Mouse (Mus musculus) stomach, embryonic 15.5 days (tissue): ENCODE measurements around the gene Gm13697. TPM values are rescaled to one million over a fixed set of nuclear protein-coding genes. Genes with fewer than 3 reads are reported as not detected.

ENCODE experiments used
- polyA plus RNA-seq: library from polyadenylated mRNA; unstranded; fragments of >200 nt; fragmentation: Nextera tagmentation; extraction: Ambion mirVana; gene quantifications from 2 replicates; pipeline ENCODE4 v1.2.1, GENCODE M21; 2015

The Gm13697 gene
- polyA plus RNA-seq, 1 experiment from 2014 or later = 0.09 TPM

Other genes starting within 250 kb of the Gm13697 start
- gene Fam171b, start 172.1 kb upstream of the Gm13697 start, polyA plus RNA-seq = 10.5 and 13.6 TPM in 2 replicates
- not detected in 2 replicates for gene Zswim2, start 43.5 kb upstream of the Gm13697 start, polyA plus RNA-seq
- gene Gm13698, start 29.1 kb upstream of the Gm13697 start, polyA plus RNA-seq = 0.09 TPM in 1 of 2 replicates, not detected in the other
- 0.09 TPM in 1 of 2 replicates, not detected in the other for gene Gm13693, start 23.2 kb upstream of the Gm13697 start, polyA plus RNA-seq
- gene Gm13695, start 17.4 kb upstream of the Gm13697 start, polyA plus RNA-seq = 0.09 TPM in 1 of 2 replicates, not detected in the other
- gene Gm13696, start 11.6 kb upstream of the Gm13697 start, polyA plus RNA-seq = 0.09 TPM in 1 of 2 replicates, not detected in the other
- gene Gm13694, start 5.8 kb upstream of the Gm13697 start, polyA plus RNA-seq = 0.09 TPM in 1 of 2 replicates, not detected in the other
- gene Gm13691, start 5.8 kb downstream of the Gm13697 start, polyA plus RNA-seq = 0.09 TPM in 1 of 2 replicates, not detected in the other